Mouse (Mus musculus): ENCODE data around the gene Mkln1. TPM values are rescaled to one million over a fixed set of nuclear protein-coding genes. Genes with fewer than 3 reads are reported as not detected.

Mkln1 gene
- polyA plus RNA-seq, 1 experiment from 2014 or later: 127 TPM

- Histone ChIP-seq H3K4me3 (ENCODE audit: low read depth, low read length) (no peak overlapping the region), H3K36me3 (ENCODE audit: insufficient read depth, low read length) (no peaks in the 10 kb centered on the region), H3K4me1 (ENCODE audit: insufficient read depth, low read depth, low read length) (peaks cover 7% of the 10 kb centered on the region; the same call in 1 of the 2 replicates), H3K9me3 (ENCODE audit: low read length) (no peaks in the 10 kb centered on the region), H3K9ac (replicated peaks; ENCODE audit: low read depth) (no peak overlapping the region), H3K4me2 (replicated peaks; ENCODE audit: low read depth, low read length) (no peak overlapping the region), H3K27ac (ENCODE audit: low read length) (no peak overlapping the region), H3K27me3 (replicated peaks; ENCODE audit: insufficient read depth, low read length) (no peaks in the 10 kb centered on the region)
- DNase-seq (ENCODE audit: low spot score) (peak; percentile 78), ATAC-seq (peak; percentile 54; the same call in 1 of the 2 replicates)
- TF ChIP-seq EP300 (IDR thresholded peaks at IDR 0.05) (no peak), CTCF (IDR thresholded peaks at IDR 0.05) (peak; percentile 69)
These were observed 14.0 kb downstream of the Mkln1 start for GRCm38 (mm10) chr6:31412487-31412886.

DNA sequence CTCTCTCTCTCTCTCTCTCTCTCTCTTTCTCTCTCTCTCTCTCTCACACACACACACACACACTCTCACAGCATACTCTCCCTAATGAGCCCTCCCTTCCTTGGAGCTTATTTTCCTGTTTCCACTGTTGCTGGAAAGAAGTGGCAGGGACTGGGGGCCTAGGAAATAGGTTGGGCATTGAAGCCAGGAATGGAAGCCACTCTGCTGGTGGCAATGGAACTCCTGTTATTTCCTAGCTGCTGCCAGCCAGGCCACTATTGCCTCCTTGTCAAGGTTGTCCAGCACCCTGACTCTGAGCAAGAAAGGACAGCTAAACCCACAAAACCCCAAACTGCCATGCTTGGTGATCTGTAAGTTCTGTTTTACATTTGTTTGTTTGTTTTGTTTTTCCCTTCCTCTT, 15.0 kb downstream of the Mkln1 start:
- Histone ChIP-seq H3K9ac (replicated peaks; ENCODE audit: low read depth) (no peak overlapping the region), H3K4me2 (replicated peaks; ENCODE audit: low read depth, low read length) (no peak overlapping the region), H3K4me1 (ENCODE audit: insufficient read depth, low read depth, low read length) (peaks cover 7% of the 10 kb centered on the region; the same call in 1 of the 2 replicates), H3K9me3 (ENCODE audit: low read length) (no peaks in the 10 kb centered on the region), H3K27ac (ENCODE audit: low read length) (no peak overlapping the region), H3K36me3 (ENCODE audit: insufficient read depth, low read length) (no peaks in the 10 kb centered on the region), H3K27me3 (replicated peaks; ENCODE audit: insufficient read depth, low read length) (no peaks in the 10 kb centered on the region), H3K4me3 (ENCODE audit: low read depth, low read length) (no peak overlapping the region)
- TF ChIP-seq EP300 (IDR thresholded peaks at IDR 0.05) (no peak), CTCF (IDR thresholded peaks at IDR 0.05) (no peak)
- DNase-seq (ENCODE audit: low spot score): no peak
- ATAC-seq: no peak

- no peaks in the 10 kb centered on the region for H3K27me3 ChIP-seq (replicated peaks; ENCODE audit: insufficient read depth, low read length)
- H3K27ac ChIP-seq (ENCODE audit: low read length): no peak overlapping the region
- peaks cover 7% of the 10 kb centered on the region; the same call in 1 of the 2 replicates for H3K4me1 ChIP-seq (ENCODE audit: insufficient read depth, low read depth, low read length)
- WGBS: 13% methylated on average over 1 of the region's 1 CpGs
- no peak for ATAC-seq
- H3K4me2 ChIP-seq (replicated peaks; ENCODE audit: low read depth, low read length): no peak overlapping the region
- H3K4me3 ChIP-seq (ENCODE audit: low read depth, low read length): no peak overlapping the region
- no peak for TF ChIP-seq CTCF (IDR thresholded peaks at IDR 0.05)
- TF ChIP-seq EP300 (IDR thresholded peaks at IDR 0.05): no peak
- no peak overlapping the region for H3K9ac ChIP-seq (replicated peaks; ENCODE audit: low read depth)
- DNase-seq (ENCODE audit: low spot score): no peak
- H3K36me3 ChIP-seq (ENCODE audit: insufficient read depth, low read length): no peaks in the 10 kb centered on the region
- no peaks in the 10 kb centered on the region for H3K9me3 ChIP-seq (ENCODE audit: low read length)
These were observed 15.8 kb downstream of the Mkln1 start for GRCm38 (mm10) chr6:31414303-31414702.

DNA sequence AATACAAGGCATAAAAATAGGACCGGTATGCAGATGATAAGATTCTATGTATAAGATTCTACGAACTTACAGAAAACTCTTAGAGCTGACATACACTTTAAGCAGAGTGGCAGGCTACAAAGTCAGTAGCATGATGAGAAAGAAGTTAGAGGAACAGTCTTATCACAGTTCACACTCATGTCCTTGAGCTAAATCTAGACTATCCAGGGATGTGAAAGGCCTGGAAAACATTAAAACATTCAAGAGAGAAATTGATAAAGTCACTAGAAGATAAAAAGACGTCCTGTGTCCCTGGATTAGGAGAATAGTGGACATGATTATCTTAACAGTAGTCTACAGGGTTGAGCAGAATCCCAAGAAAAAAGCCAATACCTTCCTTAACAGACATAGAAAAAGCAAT, 26.9 kb downstream of the Mkln1 start:
- no peak overlapping the region for H3K4me2 ChIP-seq (replicated peaks; ENCODE audit: low read depth, low read length)
- H3K9me3 ChIP-seq (ENCODE audit: low read length): no peaks in the 10 kb centered on the region
- DNase-seq (ENCODE audit: low spot score) (no peak), ATAC-seq (no peak)
- H3K36me3 ChIP-seq (ENCODE audit: insufficient read depth, low read length): no peaks in the 10 kb centered on the region
- WGBS: 83% methylated on average over 3 of the region's 3 CpGs
- H3K27ac ChIP-seq (ENCODE audit: low read length): no peak overlapping the region
- H3K27me3 ChIP-seq (replicated peaks; ENCODE audit: insufficient read depth, low read length): no peaks in the 10 kb centered on the region
- H3K4me3 ChIP-seq (ENCODE audit: low read depth, low read length): no peak overlapping the region
- TF ChIP-seq CTCF (IDR thresholded peaks at IDR 0.05): no peak
- H3K9ac ChIP-seq (replicated peaks; ENCODE audit: low read depth): no peak overlapping the region
- H3K4me1 ChIP-seq (ENCODE audit: insufficient read depth, low read depth, low read length): no peaks in the 10 kb centered on the region

- no peaks in the 10 kb centered on the region for H3K27me3 ChIP-seq (replicated peaks; ENCODE audit: insufficient read depth, low read length)
- H3K27ac ChIP-seq (ENCODE audit: low read length): no peak overlapping the region
- ATAC-seq: no peak
- TF ChIP-seq CTCF (IDR thresholded peaks at IDR 0.05): no peak
- no peak for TF ChIP-seq EP300 (IDR thresholded peaks at IDR 0.05)
- H3K9ac ChIP-seq (replicated peaks; ENCODE audit: low read depth): no peak overlapping the region
- H3K36me3 ChIP-seq (ENCODE audit: insufficient read depth, low read length): peaks cover 11% of the 10 kb centered on the region
- H3K9me3 ChIP-seq (ENCODE audit: low read length): no peaks in the 10 kb centered on the region
- no peak for DNase-seq (ENCODE audit: low spot score)
- no peak overlapping the region for H3K4me2 ChIP-seq (replicated peaks; ENCODE audit: low read depth, low read length)
- WGBS: 81% methylated on average over 2 of the region's 2 CpGs
- H3K4me1 ChIP-seq (ENCODE audit: insufficient read depth, low read depth, low read length): no peaks in the 10 kb centered on the region
- H3K4me3 ChIP-seq (ENCODE audit: low read depth, low read length): no peak overlapping the region
These were observed 38.7 kb downstream of the Mkln1 start for GRCm38 (mm10) chr6:31437264-31437663.

- TF ChIP-seq EP300 (IDR thresholded peaks at IDR 0.05) (no peak), CTCF (IDR thresholded peaks at IDR 0.05) (no peak)
- Histone ChIP-seq H3K36me3 (ENCODE audit: insufficient read depth, low read length) (peaks cover 5% of the 10 kb centered on the region; the same call in 1 of the 2 replicates), H3K9ac (replicated peaks; ENCODE audit: low read depth) (no peak overlapping the region), H3K4me1 (ENCODE audit: insufficient read depth, low read depth, low read length) (no peaks in the 10 kb centered on the region), H3K9me3 (ENCODE audit: low read length) (no peaks in the 10 kb centered on the region), H3K27ac (ENCODE audit: low read length) (no peak overlapping the region), H3K27me3 (replicated peaks; ENCODE audit: insufficient read depth, low read length) (no peaks in the 10 kb centered on the region), H3K4me2 (replicated peaks; ENCODE audit: low read depth, low read length) (no peak overlapping the region), H3K4me3 (ENCODE audit: low read depth, low read length) (no peak overlapping the region)
- no peak for DNase-seq (ENCODE audit: low spot score)
- no peak for ATAC-seq
- 82% methylated on average over 1 of the region's 1 CpGs for WGBS
These were observed 46.7 kb downstream of the Mkln1 start for GRCm38 (mm10) chr6:31445258-31445657.

DNA sequence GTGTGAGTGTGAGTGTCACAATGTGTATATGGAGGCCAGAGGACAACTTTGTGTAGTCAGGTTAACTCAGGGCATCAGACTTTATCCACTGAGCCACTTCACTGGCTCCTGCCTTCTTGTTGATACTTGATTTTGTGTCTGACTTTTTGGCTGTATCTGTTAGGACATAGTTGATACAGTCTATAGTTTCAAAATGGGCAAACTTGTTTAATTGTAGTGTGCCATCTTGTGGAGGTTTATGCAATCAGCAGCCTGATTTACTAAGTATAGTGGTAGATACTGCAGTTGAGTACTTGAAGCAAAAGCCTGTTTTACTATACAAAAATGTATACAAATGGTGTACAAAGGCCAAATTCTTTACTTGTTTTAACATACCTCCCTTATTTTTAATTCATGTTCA, 55.2 kb downstream of the Mkln1 start:
- ATAC-seq (0 out of 2 replicates have a peak, but pooled peaks have one; percentile 50), DNase-seq (ENCODE audit: low spot score) (peak; percentile 79)
- no peak for TF ChIP-seq EP300 (IDR thresholded peaks at IDR 0.05)
- TF ChIP-seq CTCF (IDR thresholded peaks at IDR 0.05): peak; percentile 76
- Histone ChIP-seq H3K27ac (ENCODE audit: low read length) (no peak overlapping the region), H3K9me3 (ENCODE audit: low read length) (no peaks in the 10 kb centered on the region), H3K36me3 (ENCODE audit: insufficient read depth, low read length) (no peaks in the 10 kb centered on the region; the same call in 1 of the 2 replicates), H3K4me1 (ENCODE audit: insufficient read depth, low read depth, low read length) (0 out of 2 replicates have a peak, but pooled peaks cover 5% of the 10 kb centered on the region), H3K4me3 (ENCODE audit: low read depth, low read length) (no peak overlapping the region), H3K9ac (replicated peaks; ENCODE audit: low read depth) (no peak overlapping the region), H3K4me2 (replicated peaks; ENCODE audit: low read depth, low read length) (no peak overlapping the region), H3K27me3 (replicated peaks; ENCODE audit: insufficient read depth, low read length) (no peaks in the 10 kb centered on the region)
